Mouse (Mus musculus) embryonic fibroblast, embryonic 13.5 days (primary cell): ENCODE measurements around the gene Fam189a1. TPM values are rescaled to one million over a fixed set of nuclear protein-coding genes. Genes with fewer than 3 reads are reported as not detected.

Experiments
- H3K27ac ChIP-seq: 2 replicates; pipeline ENCODE4 v1.5.1; 2012; ENCODE audit warnings: low read length, control low read depth, inconsistent platforms; ENCODE audit not compliant: insufficient read depth
- H3K4me1 ChIP-seq: 2 replicates; pipeline ENCODE4 v1.6.1; 2011; ENCODE audit warnings: low read length; ENCODE audit not compliant: control insufficient read depth, insufficient read depth
- H3K4me3 ChIP-seq: 2 replicates; pipeline ENCODE4 v1.5.1; 2011; ENCODE audit warnings: mild to moderate bottlenecking, control low read depth, low read length; ENCODE audit not compliant: insufficient read depth
- CTCF ChIP-seq: IDR thresholded peaks from 2 replicates; pipeline ENCODE4 v1.5.1; 2011; ENCODE audit warnings: mild to moderate bottlenecking, control low read depth, low read length, moderate library complexity, borderline replicate concordance; ENCODE audit not compliant: insufficient read depth
- POLR2A ChIP-seq: IDR thresholded peaks from 2 replicates; pipeline ENCODE4 v1.6.1; 2011; ENCODE audit warnings: low read depth, mild to moderate bottlenecking, control low read depth, low read length, moderate library complexity
- polyA plus RNA-seq: library from polyadenylated mRNA; stranded (reverse); fragments of >200 nt; gene quantifications from 2 replicates; pipeline ENCODE4 v1.2.4, GENCODE M21; 2011; ENCODE audit warnings: low read depth; ENCODE audit not compliant: missing spikeins, insufficient read length

Fam189a1 gene
- polyA plus RNA-seq, 1 experiment, result 1.4 TPM

DNA sequence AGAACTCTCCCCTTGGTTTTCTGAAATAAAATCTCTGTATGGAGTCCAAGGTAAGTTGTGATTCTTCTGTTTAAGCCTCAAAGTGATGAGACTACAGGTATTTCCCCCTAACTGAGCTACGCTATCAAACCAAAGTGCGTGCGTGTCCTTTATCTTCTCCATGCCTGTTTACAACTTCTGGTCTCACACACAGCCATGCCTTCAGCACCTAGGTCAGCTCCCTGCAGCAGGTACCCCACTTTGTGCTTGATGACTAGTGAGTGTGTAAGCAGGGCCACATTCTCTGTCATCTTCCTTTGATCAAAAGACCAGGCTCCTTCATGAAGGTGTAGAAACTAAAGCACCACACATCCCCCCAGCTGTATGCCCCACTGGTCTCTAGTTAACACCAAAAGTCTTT lies 305.6 kb downstream of the Fam189a1 start:
- Histone ChIP-seq H3K4me1 (peaks cover 2% of the 10 kb centered on the region), H3K4me3 (no peak overlapping the region), H3K27ac (no peak overlapping the region)
- no peak for TF ChIP-seq POLR2A
- no peak for TF ChIP-seq CTCF

DNA sequence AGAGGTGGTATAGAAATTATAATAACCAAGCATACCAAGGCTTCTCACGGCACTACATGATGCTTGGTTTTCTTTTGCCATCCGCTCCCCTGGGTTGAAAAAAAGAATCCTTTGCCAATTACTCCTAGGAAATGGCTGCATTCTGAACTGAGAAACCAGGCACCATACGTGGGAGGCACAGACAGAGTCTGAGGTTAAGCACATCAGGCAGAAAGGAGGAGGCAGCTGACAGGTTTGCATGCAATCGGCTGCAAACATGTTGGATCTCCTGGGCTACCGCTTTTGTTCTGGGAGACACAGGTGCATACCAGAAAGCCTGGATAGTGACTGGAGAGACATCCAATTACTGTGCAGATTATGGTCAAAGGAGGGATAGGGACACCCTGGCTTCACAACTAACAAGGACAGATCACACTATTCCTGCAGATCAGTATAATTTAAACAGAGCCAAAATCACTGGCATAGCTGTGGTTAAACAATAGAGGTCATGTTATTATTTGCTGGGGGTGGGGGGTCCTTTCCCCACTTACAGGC lies 308.9 kb downstream of the Fam189a1 start:
- Histone ChIP-seq H3K4me1 (no peaks in the 10 kb centered on the region), H3K4me3 (no peak overlapping the region), H3K27ac (no peak overlapping the region)
- no peak for TF ChIP-seq CTCF
- no peak for TF ChIP-seq POLR2A

DNA sequence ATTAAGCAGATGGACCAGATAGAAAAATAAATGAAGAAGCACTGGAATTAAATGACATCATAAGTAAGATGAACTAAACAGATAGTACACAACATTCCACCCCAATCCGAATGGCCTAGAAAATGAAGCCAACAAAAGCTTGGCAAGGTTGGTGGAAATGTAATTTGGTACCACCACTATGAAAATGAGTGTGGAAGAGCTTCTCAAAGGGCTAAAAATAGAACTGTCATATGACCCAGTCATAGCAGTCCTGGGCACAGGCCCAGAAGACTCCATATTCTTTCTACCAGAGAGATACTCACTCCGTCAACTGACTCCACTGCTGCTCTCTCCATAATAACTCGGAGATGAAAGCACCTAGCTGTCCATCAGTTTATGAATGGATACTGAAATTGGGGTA lies 310.3 kb downstream of the Fam189a1 start:
- no peak for TF ChIP-seq CTCF
- TF ChIP-seq POLR2A, result no peak
- no peak overlapping the region for H3K4me3 ChIP-seq
- H3K4me1 ChIP-seq, result no peaks in the 10 kb centered on the region
- no peak overlapping the region for H3K27ac ChIP-seq

DNA sequence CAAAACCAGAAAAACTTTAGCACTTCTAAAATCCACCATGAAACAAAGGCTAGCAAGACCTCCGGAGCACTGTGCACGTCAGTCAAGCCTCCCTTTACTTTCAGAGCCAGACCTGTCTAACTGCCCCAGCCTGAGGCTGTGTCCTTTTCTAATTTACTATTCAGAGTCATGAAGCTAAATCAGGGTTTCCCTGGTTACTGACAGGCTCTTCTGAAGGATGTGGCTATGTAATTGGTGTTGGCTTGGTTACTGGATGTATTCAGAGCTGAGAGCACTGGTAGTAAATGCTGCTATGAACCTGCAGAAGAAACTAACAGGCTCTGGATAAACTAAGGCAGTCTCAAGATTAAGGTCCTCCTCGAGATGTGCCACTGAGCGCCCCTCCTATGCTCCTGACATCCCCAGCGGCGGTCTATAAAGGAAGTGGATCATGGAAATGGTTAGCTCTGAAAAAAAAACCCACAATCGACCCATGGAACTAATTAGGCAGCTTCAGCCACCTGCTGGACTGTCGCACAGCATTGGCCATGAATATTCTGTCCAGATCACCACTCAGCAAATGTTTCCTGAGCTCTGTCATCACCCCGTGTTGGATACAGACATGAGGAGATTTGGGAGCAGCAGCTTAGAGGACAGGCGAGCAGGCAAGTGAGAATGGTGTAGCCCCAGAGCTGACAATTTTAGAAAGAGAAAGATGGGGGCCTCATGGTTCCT lies 315.3 kb downstream of the Fam189a1 start:
- Histone ChIP-seq H3K4me1 (no peaks in the 10 kb centered on the region), H3K4me3 (no peak overlapping the region), H3K27ac (no peak overlapping the region)
- no peak for TF ChIP-seq CTCF
- no peak for TF ChIP-seq POLR2A

DNA sequence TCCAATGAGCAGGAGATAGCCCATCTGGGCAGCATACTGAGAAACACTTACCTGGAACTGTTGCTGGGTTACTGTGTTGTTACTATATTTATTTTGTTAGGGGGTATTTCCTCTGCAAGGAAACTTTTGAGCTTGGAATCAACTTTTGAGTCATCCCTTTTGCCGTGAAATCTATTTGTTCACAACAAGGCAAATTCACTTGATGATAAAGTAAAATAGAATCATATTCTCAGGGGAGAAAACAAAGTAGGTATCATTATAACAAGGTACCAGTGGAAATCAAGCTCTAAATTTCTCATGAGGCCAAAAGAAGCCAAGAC lies 315.8 kb downstream of the Fam189a1 start:
- no peak for TF ChIP-seq CTCF
- no peak for TF ChIP-seq POLR2A
- Histone ChIP-seq H3K4me3 (no peak overlapping the region), H3K27ac (no peak overlapping the region), H3K4me1 (no peaks in the 10 kb centered on the region)

DNA sequence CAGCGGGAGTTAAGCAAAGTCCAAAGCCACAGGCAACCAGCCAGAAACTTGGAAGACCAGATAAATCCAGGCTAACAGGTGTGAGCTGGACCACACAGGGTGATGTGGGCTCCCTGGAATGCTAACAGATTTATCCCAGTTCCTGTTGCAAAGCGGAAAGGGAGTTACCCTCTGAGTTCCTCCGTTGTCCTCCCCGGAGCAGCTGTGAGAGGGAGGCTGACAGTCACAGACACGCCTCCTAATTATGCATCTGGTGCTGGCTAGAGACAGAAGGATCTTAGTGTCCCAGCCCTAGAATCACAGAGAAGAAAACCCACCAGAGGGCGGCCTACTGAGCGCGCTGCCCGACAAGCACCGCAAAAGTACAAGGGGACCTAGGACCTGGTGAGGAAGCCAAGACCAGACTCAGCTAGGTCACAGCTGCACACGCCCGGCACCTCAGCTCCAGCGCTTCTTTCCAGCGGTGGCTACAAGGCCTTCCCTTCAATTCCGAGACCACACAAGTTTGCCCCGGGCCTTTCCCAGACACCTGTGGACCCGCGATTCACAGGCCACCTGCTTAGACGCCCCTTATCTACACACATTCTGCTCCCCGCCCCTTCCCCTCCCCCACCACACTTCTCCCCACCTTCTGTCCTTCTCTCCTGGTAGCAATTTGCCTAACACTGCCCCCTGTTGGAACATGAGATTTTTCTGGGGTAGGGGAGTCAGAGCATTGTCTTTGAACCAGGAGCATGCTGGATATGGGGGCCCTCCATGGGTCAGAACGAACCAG lies 316.4 kb downstream of the Fam189a1 start:
- no peak overlapping the region for H3K4me3 ChIP-seq
- no peak for TF ChIP-seq CTCF
- H3K4me1 ChIP-seq, result no peaks in the 10 kb centered on the region
- no peak overlapping the region for H3K27ac ChIP-seq

DNA sequence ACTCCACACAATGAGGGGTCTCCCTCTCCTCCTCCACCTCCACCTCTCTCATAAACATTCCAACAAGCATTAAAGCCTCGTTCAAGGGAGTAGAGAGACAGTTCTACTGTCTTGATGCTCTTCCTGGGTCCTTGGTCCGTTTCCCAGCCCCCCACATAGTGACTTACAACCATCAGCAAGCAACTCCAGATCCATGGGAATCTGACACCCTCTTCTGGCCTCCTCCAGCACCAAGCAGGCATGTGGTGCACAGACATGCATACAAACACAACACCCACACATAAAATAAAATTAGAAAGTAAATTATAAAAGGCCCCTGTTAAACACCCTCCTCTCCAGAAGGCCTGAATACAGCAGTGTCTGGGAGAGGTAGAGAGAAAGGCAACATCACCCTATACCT lies 317.1 kb downstream of the Fam189a1 start:
- Histone ChIP-seq H3K4me1 (no peaks in the 10 kb centered on the region), H3K27ac (no peak overlapping the region), H3K4me3 (no peak overlapping the region)
- no peak for TF ChIP-seq CTCF
- no peak for TF ChIP-seq POLR2A

DNA sequence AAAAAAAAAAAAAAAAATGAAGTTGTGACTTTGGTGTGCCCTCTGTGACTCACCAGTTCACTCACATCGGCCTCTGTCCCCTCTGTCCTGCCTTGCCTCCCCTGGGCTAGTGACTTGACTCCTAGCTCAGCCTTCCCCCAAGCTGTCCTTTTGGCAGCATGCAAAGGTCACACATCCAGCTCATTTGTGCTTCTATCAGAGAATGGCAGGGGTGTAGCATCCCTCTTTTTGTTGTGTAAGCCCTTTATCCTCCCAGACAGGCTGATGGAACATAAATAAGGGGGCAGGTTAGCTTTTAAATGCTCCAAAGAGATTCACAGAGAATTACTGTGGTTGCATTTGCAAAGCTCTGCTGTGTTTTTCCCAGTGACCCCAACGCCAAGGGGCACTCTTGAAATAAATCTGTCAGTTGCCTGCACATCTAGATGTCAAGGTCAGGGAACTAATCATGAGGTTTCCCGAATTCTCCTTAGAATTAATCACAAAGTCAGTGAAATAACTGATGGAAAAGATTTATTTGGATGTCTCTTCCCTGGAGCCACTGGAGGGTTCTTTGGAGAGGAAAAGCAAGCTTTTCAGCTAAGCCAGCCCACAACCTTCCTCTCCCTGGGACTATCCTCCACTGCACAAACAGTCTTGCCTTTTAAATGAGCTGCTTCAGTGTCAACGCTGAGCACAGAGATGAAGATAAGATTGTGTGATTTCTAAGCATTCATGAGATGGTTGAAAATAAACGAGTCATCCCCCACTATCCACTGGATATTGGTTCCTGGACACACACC lies 326.0 kb downstream of the Fam189a1 start:
- TF ChIP-seq CTCF, result no peak
- TF ChIP-seq POLR2A, result no peak
- no peaks in the 10 kb centered on the region for H3K4me1 ChIP-seq
- no peak overlapping the region for H3K27ac ChIP-seq
- H3K4me3 ChIP-seq, result no peak overlapping the region

DNA sequence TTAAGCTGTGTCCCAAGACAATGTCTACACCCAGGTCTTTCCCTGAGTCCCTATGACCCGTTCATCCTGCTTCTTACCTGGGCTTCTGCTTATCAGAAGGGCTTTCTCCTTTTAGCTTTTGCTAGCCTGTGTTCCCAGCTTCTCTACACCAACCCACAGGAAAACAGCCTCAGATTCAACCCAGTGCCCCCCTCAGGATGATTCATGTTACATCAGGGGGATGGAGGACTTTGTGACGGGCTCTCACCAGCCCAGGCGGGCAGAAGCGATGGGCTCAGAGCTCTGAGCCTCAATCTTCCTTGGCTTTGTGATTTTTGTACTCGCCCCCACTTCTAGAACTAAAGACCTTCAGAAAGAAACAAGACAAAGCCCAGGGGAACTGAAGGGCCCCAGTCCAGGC lies 335.3 kb downstream of the Fam189a1 start:
- Histone ChIP-seq H3K4me3 (no peak overlapping the region), H3K4me1 (no peaks in the 10 kb centered on the region), H3K27ac (no peak overlapping the region)
- TF ChIP-seq POLR2A (no peak), CTCF (no peak)

DNA sequence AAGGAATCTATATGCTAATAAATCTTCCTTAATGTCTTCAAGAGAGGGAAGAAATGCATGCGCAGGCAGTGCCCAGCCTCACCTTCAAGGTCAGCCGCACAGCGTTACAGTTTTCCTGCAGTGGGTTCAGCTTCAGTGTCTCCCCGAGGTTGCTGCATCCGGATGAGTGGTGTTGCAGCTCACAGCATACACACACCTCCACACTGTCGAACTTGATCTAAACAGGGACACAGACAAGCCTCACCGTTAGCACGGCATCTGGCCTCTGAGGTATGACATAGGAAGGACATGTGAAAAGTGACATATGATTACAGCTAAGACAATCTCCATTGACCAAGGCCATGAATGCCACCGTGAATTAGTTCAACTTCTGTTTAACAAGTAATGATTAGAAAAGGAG lies 336.7 kb downstream of the Fam189a1 start:
- no peaks in the 10 kb centered on the region for H3K4me1 ChIP-seq
- TF ChIP-seq CTCF (no peak), POLR2A (no peak)
- no peak overlapping the region for H3K4me3 ChIP-seq
- H3K27ac ChIP-seq, result no peak overlapping the region
